Mouse (Mus musculus) thymus, postnatal 36 days (tissue): ENCODE measurements around the gene Dusp3.
"Not testable (repeated sequence)": the region's sequence is repeated elsewhere in the genome, so short reads cannot be mapped to it uniquely, and the experiment has no call there.

ENCODE experiments used
- DNase-seq, 2 experiments: peaks; one replicate each; pipeline ENCODE4 v3.0.0; 2022; ENCODE audit warnings: mixed read lengths in 2 of 2

Gene Dusp3

DNA sequence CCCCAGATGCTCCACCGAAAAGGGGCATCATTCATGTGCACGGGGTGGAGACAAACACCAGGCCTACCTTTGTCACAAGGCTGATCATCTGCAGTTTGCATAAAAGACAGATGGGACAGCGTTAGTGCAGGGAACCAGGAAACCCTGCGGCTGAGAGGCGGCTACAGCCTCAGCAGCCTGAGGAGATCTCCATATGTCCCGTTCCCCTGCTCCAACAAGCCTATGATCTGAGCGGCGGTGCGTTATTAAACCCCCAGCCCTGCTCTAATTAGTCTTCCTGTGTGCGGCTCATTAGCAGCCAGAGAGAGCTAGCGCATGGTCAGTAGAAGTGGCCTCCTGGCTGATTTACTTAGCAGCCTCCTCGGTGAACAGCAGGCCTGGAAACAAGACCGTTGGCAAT, 23.3 kb upstream of the Dusp3 start:
- DNase-seq, result no peak

DNA sequence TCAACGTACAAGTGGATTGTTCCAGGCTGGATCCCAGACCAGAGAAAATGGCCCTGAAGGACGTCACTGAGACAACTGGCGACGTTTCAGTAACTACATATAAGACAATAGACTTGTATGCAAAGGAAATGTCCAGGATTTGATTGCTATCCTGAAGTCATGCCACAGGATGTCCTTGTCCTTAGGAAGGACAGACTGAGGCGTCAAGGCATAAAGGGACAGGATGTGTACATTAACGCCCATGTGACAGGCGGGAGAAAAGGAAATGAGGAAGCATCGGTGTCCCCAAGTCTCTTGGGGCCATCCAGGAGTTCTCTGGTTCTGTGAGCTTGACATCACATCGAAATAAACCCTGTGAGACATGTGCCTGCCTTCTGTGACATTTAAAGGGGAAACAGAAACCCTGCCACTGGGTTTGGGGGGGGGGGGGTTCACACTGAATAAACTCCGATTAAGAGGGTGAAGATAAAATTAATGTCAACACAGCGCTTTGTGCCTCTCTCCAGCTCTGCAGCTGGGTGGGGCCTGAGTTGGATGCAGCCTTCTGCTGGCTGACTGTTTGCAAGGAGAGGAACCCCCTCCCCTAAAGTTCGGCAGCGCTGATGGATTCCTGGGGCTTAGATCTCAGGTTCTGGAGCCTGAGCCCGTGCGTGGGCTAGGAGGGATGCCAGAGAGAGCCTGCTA, 22.3 kb upstream of the Dusp3 start:
- no peak for DNase-seq

DNA sequence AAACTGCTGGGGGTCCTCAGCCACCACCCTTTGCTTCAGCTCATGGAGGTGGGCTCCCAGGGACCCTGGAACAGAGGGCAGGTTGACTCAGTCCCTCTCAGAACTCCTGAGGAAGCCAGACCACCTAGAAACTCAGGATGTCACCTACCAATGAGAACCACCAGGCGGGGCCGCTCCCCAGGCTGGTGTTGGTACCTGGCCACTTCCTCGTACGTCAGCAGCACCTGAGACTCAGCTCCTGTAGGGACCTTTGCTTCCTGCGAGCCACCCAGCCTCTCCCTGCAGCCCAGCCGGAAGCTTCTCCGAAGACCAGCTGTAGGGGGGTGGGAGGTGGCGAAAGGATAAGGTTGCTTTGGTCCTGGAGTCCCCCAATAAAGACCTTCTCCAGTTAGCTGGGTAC, 21.6 kb upstream of the Dusp3 start:
- no peak for DNase-seq

DNA sequence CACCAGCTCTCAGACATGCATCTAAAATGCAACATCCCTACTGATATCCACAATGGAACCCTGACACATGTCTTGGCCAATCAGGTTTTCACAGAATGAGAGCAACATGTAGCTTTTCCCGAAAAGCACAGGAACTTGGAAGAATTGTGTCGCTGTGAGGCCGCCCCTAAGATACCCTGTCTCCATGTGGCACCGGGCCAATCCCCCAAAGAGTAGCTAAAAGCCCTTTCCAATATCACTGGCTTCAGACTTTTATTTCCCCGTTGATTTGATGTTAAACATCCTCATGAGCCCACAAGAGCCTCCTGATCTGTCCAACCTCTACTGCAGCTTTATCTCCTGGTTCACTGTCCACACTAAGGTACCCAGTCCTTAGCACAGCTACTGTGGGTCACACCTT, 19.9 kb upstream of the Dusp3 start:
- no peak for DNase-seq

DNA sequence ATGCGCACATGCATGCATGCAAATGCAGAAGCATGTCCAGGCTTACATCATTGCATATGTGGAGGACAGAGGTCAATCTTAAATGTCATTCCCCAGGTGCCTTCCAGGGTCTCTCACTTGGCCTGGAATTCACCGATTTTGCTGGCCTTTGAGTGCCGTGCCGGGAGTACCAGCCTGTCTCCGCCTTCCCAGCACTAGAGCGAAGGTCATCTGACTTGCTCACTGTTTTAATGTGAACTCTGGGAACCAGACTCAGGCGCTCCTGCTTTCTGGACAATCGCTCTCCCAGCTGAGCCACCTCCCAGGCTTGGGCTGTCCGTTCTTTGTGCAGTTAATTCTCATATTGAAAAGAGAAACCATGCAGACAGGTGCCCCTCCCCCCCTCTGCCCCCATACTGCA, 19.5 kb upstream of the Dusp3 start:
- no peak for DNase-seq

DNA sequence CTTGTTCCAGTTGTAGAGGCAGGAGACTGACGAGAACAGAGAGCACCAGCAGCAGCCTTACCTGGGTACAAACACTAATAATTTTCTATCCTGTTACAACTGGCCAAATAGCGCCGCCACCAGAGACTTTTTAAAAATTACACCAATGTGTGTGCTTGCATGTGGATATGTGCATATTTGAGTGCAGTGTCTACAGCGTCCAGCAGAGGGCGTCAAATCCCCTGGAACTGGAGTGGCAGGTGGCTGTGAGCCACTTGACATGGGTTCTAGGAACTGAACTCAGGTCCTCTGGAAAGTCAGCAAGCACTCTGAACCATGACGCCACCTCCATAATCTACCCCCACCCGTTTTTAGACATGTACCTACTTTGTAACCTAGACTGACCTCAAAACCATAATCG, 17.4 kb upstream of the Dusp3 start:
- no peak for DNase-seq

DNA sequence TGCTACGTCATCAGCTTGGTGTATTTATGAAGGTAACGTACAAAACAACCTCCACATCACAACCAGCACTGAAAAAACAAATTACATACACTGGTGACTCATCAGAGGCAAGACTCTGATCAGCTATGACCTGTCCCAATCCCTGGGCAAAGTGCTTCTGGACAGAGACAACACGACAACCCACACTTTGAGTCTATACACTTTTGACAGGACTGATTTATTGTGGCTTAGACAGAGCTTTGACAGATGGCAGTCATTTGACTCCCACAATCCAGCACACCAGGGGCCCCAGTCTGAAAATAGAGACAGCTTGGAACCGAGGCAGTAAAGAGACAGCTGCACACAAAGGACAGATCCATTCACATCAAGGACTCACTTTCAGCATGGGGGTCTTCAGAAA, 12.7 kb upstream of the Dusp3 start:
- no peak for DNase-seq

DNA sequence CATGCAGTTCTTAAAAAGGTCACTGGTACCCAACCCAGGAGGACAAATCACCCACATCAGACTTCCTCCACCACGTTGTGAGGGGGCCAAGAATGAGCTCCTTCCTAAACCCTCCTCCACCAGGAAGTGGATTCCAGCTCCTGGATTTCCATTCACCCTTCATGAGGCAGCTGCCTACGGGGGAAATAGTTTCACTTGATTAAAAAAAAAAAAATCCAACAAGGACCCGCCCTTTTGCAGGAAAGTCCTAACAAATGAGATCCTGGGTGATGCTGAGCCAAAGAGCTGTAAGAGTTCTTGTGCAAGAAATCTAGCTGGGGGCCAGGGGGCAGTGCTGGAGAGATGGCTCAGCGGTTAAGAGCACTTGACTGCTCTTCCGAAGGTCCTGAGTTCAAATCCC, 11.4 kb upstream of the Dusp3 start:
- DNase-seq, result no peak

DNA sequence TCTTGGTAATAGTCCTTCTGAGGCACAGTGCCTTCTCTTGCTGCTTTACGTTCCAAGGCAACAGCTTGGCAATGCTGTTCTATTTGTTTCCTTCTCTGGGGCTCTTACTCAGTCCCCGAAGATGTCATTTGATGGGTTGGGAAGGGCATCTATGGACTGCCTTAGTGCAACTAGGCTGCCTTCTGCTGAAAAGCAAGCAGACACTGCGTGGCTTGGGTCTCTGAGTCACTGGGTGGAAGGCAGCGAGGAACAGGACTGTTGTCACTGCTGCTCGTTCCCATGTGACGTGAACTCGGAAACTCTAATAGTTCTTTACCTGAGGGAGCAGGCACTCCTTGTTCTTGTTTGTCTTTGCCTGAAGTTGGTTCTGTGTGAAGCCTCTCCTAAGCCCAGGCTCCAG, 9.1 kb upstream of the Dusp3 start:
- DNase-seq, result no peak

DNA sequence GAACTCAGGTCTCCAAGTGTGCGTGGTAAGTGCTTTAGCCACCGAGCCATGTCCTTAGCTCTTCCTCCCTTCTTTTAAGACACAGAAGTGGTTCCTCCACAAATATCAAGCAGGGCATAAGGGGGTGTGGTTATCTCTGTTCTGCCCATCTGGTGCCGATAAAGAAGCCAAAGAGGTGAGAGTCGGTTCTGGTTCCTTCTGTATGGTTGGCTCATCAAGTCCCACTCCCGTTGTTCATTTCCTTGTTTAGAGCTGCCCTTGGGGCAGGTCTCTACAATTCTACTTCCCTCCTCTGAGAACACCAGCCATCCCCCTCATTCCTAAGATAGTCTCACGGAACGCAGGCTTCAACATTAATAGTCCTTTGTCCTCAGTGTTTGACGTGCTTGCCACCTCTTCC, 7.3 kb upstream of the Dusp3 start:
- no peak for DNase-seq

DNA sequence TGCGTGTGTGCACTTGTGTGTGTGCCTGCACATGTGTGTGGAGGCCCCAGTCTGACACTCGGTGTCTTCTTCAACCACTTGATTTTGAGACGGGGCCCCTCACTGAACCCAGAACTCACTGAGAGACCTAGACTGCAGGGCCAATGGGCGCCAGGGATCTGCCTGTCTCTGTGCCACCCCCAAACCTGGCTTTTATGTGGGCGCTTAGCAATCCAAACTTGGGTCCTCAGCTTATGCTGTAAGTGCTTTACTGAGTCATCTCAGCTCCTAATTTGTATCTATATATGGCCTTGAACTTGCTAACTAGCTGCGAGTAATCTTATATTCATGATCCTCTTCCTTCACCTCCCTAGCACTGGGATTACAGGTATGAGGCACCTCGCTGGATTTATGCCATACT, 5.6 kb upstream of the Dusp3 start:
- no peak for DNase-seq

DNA sequence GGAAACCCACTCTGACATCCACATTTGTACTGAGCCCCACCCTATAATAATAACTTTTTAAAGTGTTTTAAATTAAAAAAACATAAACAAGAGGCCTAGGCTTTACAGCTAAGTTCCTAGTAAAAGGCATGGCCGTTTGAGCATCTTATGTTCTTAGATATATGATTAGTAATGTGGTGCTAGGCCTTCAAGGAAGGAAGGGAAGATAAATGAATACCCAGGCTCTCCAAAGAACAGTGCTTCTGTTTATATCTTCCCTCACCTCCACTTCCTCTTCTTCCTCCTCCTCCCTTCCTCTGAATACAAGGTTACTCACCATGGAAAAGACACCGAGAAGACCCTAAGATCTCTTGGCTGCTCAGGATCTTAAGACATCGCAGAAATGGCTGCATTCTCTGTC, 5.0 kb upstream of the Dusp3 start:
- no peak for DNase-seq

DNA sequence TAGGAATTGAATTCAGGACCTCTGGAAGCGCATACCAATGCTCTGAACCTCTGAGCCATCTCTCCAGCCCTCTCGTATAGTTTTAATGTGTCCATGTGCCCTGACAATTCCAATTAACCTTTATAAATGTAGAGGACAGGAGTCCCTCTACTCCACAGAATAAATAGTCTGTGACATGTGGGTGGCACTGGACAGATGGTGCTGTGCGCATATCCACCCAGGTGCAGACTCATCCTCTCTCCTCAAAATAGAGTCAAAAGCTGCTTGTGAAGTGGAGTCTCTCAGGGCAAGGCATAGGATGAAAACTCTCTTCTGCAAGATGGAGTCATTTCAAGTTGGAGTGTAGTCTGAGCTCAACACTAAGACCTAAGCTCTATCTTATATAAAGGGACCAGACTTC, 3.4 kb upstream of the Dusp3 start:
- DNase-seq, result no peak

DNA sequence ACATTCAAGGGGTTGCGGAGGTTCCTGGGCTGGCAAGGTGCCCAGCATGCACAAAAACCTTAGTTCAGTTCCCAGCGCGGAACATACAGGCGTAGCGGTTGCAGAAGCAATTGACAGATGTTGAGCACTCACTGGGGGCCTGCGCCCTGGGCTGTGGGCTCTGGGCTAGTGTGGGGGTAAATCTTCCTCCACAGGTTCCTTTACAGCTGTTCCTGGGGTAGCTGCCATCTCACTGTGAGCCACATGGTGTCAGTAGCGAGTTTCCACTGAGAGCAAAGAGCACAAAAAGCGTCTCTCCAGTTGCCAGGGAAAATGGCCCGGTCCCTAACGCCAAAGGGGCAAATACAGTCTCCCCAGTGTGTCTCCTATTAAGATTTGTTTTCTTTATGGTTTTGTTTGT, 823 bp downstream of the Dusp3 start:
- peak; percentile 41 to 45 for DNase-seq

DNA sequence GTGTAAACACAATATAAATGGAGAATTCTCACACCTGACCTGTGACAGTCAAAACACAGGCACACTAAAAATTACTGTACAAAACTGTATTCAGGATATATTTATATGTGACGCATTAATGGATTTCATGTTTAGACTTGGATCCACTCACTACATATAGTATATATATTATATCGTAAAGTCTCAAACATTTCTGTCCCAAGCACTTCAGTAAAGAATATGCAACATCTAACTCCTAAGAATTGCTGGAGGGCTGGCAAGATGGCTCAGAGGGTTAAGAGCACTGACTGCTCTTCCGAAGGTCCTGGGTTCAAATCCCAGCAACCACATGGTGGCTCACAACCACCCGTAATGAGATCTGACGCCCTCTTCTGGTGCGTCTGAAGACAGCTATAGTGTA, 1.4 kb downstream of the Dusp3 start:
- not testable (repeated sequence) for DNase-seq

DNA sequence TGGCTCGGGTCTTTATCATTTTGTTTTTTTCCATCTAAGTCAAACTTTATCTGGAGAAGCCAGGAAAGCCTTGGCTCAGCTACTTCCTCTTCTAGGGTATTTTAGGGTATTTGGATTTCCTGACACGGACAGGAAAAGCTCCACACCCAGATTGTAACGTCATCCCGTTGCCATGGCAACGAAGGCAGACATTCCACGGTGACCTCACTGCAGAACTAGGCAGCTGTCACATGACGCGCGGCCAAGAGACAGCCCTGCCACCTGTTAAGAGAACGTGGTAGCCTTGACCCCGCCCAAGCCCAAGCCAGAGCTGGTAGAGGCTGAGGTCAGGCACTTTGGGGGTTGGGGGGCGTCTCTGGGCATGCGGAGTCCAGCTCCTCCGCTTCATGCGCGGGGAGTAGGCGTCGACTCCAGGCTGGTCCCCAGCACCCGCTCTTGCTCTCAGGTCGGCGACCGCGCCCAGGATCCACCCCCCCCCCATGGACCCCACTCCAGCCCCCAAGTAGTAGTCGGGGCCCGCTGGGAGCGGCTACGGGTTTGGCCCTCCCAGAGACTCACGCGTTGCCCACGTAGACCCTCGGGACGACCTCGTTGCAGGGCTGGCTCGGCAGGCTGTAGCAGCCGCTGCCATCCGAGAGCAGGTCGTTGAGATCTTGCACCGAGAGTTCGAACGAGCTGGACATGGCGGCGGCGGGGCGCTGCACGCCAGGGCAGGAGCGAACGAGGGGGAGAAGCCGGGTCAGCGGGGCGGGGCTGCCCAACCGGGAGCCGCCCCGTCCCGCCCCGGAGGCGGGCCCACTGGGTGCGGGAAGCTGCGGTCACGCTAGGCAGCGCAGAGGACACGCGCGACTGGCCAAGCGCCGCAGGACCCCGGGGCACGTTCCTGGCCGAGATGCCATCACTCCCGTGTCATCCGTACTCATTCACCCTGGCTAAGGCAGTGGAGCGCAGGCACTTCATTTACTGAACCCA, 2.5 kb downstream of the Dusp3 start, which contains the start of gene Cfap97d1:
TSS of gene Cfap97d1 (plus strand) at position 226 of the 972 bp plus-strand sequence.
- DNase-seq, result peak; percentile 20 to 32

DNA sequence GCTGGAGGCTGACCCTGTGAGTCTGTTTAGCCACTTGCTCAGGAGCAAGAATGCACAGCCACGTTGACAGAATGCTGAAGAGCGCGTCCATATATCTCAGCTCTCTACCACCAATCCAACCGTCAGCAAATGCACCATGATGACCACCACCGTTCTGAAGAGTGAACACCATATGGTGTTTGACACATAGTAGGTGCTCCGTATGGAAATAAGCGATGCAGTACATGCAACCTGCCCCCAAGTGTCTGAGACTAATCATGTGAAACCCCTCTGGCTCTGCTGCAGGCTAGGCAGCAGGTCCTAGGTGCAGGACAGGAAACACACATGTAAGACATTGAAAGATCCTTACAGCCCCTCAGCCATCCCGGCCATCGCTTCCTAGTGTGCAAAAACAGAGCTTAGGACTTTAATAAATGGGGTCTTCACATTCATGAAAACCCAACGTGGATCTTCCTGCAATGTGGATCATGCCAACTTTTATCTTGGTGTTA, 3.3 kb downstream of the Dusp3 start:
- no peak for DNase-seq

DNA sequence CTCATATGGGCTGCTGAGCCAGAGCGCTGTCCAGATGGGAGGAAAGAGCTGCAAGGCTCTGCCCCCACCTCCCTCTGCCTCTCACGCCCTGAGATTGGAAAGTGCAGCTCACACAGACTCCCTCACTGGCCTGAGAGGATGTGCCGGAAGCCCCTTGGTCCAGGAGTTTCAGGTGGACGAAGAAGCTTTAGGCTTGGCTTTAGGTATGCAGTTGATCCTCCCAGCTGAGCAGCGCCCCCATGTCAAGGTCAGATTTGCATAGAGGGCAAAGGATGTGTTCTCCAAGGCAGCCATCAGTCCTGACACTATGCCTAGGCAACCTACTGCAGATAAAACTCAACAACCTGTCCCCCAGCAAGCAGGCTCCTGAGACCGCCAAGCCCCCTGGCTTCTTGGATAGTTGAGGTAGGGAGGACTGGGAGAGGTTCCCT, 3.8 kb downstream of the Dusp3 start:
- no peak for DNase-seq

DNA sequence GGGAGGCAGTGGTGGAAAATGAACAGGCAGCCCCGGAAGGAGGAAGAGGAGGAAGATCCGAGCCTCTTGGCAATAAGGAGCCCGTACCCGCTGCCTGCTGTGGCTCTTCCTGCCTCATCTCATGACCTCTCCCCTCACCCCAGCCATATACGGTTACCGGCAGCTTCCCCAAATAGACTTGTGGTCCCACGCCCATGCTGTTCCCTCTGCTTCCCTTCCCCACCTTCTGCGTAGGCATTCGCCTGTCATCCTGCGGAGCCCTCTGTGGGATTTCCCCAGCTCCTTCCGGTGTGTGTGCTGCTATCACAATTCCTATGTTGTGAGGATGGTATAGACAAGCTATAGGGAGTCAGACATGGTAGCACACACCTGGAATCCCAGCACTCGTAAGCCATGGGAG, 5.0 kb downstream of the Dusp3 start:
- DNase-seq, result no peak

DNA sequence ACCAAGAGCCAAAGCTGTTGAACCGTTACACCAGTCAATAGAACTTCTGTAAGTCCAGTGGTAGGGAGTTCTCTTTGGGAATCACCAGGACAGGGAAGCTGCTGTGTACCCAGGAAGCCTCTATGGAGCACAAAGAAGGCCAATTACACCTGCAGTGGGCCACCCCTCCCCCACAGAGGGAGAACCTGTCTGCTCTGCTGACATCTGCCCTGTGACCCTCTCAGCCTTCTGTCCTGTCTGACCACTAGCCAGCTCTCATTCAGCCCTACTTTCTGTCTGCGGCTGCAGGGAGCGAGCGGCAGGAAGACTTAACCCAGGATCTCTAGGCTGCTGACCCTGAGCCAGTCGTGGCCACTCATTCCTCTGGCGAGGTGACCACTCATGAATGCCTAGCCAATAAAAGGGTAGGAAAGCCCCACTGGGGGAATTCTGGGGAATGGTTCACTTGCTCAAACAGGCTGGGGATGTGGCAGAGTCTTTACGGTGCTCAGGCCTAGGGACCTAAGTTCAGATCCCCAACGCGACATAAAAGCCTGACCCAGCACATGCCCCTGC, 6.1 kb downstream of the Dusp3 start:
- DNase-seq, result no peak

DNA sequence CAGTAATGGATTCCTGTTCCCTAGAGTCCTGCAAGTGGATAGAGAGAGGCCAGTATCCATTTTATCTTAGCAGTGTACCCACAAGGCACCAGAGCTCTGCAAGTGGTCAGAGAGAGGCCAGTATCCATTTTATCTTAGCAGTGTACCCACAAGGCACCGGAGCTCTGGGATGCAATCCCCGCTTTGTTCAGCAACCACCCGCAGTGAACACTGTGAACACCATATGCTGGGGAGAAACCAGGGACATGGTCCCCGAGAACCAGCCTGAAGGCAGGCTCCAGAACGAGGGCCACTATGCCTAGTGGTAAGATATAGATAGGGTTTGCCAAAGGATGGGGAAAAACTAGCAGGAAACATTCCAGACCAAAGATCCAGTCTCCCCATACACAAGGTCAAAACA, 7.7 kb downstream of the Dusp3 start:
- no peak for DNase-seq

DNA sequence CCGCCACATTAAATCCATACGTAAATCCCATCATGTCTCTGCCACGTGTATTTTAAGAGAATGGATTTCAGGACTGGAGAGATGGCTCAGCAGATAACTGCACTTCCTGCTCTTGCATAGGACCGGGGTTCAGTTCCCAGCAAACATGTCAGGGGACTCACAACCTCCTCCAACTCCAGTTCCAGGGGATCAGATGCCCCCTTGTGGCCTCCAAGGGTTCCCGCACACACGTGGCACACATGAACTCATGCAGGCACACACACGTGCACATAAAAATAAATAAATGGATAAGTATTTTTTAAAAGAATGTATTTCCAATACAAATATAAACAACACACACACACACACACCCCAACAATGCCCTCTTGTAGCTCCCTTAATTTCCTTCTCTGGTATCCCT, 9.9 kb downstream of the Dusp3 start:
- DNase-seq, result no peak

DNA sequence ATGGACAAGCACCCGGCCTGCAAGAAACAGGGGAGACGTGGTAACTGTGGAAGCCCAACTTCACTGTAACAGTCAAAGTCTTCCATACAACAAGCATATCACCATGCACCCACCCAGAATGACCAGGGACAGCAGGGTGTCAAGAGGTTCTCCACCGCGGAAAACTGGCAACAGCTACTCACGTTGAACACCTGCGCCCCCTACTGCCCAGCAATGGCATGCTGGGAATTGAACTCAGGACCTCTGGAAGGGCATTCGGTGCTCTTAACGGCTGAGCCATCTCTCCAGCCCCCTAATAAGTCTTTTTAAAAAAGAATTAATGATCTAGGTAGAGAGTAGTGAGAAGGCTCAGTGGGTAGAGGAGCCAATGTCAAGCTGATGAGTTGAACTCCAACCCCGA, 11.9 kb downstream of the Dusp3 start:
- DNase-seq, result no peak

DNA sequence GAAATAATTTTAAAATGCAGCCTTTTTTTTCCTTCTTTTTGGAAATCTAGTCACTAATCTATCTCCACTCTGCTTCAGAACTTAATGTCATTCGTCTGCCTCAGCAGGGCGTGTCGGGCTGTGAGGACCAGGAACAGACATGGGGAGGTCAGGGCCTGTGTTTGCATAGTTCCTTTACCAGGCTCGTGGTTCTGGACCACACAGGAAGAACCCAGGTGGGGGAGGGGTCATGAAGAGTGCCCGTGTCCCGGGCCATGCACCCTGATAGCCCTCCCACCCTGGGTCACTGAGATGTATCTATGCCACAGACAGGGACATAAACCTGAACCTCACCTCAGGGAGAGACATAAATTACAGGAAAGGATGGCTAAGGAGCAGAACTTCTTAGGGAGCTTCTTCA, 12.6 kb downstream of the Dusp3 start:
- DNase-seq, result no peak
